Mouse (Mus musculus) cerebral cortex, adult 2 months (tissue): ENCODE data around the gene Micu1.

ENCODE experiments used
- WGBS: fragments of 180-500 bp; shearing (Covaris S2); methylation state at CpG from one replicate; pipeline ENCODE4 v1.1.7; 2018; 5-methylcytosine and 5-hydroxymethylcytosine counted together

The Micu1 gene

GRCm38 (mm10) chr10:59777246-59777645 is 75.0 kb downstream of the Micu1 start:
- 70% methylated on average over 3 of the region's 3 CpGs for WGBS

- WGBS: 60% methylated on average over 4 of the region's 4 CpGs
These were observed 75.9 kb downstream of the Micu1 start for GRCm38 (mm10) chr10:59778137-59778710.

GRCm38 (mm10) chr10:59780698-59781097 is 78.4 kb downstream of the Micu1 start:
- WGBS: 48% methylated on average over 3 of the region's 3 CpGs

GRCm38 (mm10) chr10:59781205-59781931 is 79.1 kb downstream of the Micu1 start:
- 82% methylated on average over 7 of the region's 7 CpGs for WGBS

- WGBS: 89% methylated on average over 18 of the region's 18 CpGs
These were observed 82.7 kb downstream of the Micu1 start for GRCm38 (mm10) chr10:59784731-59785685.

GRCm38 (mm10) chr10:59786289-59786688 is 84.0 kb downstream of the Micu1 start:
- 48% methylated on average over 5 of the region's 5 CpGs for WGBS

GRCm38 (mm10) chr10:59787140-59787800 is 85.0 kb downstream of the Micu1 start:
- 90% methylated on average over 11 of the region's 11 CpGs for WGBS

GRCm38 (mm10) chr10:59787870-59788269 is 85.6 kb downstream of the Micu1 start:
- WGBS: 83% methylated on average over 8 of the region's 8 CpGs

GRCm38 (mm10) chr10:59790291-59790929 is 88.1 kb downstream of the Micu1 start:
- 94% methylated on average over 11 of the region's 11 CpGs for WGBS

GRCm38 (mm10) chr10:59791896-59792295 is 89.6 kb downstream of the Micu1 start:
- 83% methylated on average over 5 of the region's 5 CpGs for WGBS

- 66% methylated on average over 9 of the region's 9 CpGs for WGBS
These were observed 90.4 kb downstream of the Micu1 start for GRCm38 (mm10) chr10:59792575-59793176.

- WGBS: 47% methylated on average over 3 of the region's 3 CpGs
These were observed 91.2 kb downstream of the Micu1 start for GRCm38 (mm10) chr10:59793454-59793853.

GRCm38 (mm10) chr10:59795085-59795484 is 92.8 kb downstream of the Micu1 start:
- WGBS: 96% methylated on average over 7 of the region's 7 CpGs

GRCm38 (mm10) chr10:59795902-59796301 is 93.6 kb downstream of the Micu1 start:
- 80% methylated on average over 4 of the region's 4 CpGs for WGBS

GRCm38 (mm10) chr10:59798371-59798770 is 96.1 kb downstream of the Micu1 start:
- 90% methylated on average over 3 of the region's 3 CpGs for WGBS

- WGBS: 79% methylated on average over 13 of the region's 13 CpGs
These were observed 97.2 kb downstream of the Micu1 start for GRCm38 (mm10) chr10:59799303-59800044.

GRCm38 (mm10) chr10:59800159-59800558 is 97.9 kb downstream of the Micu1 start:
- WGBS: 59% methylated on average over 10 of the region's 10 CpGs

- 83% methylated on average over 12 of the region's 12 CpGs for WGBS
These were observed 98.7 kb downstream of the Micu1 start for GRCm38 (mm10) chr10:59800826-59801501.

- 94% methylated on average over 4 of the region's 4 CpGs for WGBS
These were observed 106.4 kb downstream of the Micu1 start for GRCm38 (mm10) chr10:59808677-59809076.
